Mouse (Mus musculus): ENCODE measurements around the gene Dpm2. TPM values are rescaled to one million over a fixed set of nuclear protein-coding genes. Genes with fewer than 3 reads are reported as not detected.
A peak's percentile ranks its signal among the peaks of the same experiment; 100 is the strongest.

The Dpm2 gene
- polyA plus RNA-seq, 1 experiment from 2014 or later = 105 TPM

DNA sequence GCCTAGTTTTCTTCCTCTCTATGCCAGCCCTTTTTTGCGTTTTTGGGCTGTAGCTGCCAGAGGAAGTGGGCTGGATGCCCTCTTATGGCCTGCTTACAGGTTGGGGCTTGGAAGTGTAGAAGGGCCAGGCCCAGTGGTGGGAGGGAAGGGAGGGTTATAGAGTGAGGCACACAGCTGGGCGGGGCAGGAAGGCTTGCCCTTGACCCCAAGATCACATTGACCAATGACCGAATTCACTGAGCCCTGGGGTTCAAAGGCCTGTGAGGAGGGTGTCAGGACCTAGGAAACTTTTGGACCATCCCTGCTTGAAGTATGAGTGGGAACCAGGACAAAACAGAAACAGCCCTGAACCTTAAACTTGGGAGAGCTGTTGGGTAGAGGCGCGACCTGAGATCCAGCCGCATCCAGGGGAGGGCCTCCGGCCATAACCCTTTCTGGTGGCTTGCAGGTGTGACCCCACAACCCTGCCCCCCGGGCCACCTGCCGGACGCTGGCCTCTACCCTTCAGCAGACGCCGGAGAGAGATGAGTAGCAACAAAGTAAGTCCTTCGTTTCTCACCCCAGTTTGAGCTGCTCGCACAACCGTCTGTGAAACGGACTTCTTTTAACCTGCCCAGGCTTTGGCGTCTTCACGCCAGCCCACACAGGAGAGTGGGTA lies 38.2 kb downstream of the Dpm2 start:
- Histone ChIP-seq H3K27me3 (ENCODE audit: control insufficient read depth, insufficient read depth, low read length) (no peaks in the 10 kb centered on the region), H3K9ac (ENCODE audit: low read depth, low read length) (peak overlapping the region; percentile 51), H3K4me3 (ENCODE audit: low read length) (peak overlapping the region; percentile 61), H3K36me3 (ENCODE audit: control insufficient read depth, insufficient read depth, low read length) (peaks cover 3% of the 10 kb centered on the region; the same call in 1 of the 2 replicates), H3K9me3 (ENCODE audit: control insufficient read depth, low read length) (no peaks in the 10 kb centered on the region; the same call in 1 of the 2 replicates), H3K4me1 (ENCODE audit: control insufficient read depth, insufficient read depth, low read length) (peaks cover 24% of the 10 kb centered on the region), H3K27ac (ENCODE audit: low read depth, low read length) (peak overlapping the region; percentile 77; the same call in 1 of the 2 replicates), H3K4me2 (replicated peaks; ENCODE audit: low read depth, low read length) (peak overlapping the region; percentile 77)
- ATAC-seq (ENCODE audit: low FRiP score, low TSS enrichment) = peak; percentile 2; the same call in 1 of the 2 replicates
- WGBS = 39% methylated on average over 18 of the region's 18 CpGs

DNA sequence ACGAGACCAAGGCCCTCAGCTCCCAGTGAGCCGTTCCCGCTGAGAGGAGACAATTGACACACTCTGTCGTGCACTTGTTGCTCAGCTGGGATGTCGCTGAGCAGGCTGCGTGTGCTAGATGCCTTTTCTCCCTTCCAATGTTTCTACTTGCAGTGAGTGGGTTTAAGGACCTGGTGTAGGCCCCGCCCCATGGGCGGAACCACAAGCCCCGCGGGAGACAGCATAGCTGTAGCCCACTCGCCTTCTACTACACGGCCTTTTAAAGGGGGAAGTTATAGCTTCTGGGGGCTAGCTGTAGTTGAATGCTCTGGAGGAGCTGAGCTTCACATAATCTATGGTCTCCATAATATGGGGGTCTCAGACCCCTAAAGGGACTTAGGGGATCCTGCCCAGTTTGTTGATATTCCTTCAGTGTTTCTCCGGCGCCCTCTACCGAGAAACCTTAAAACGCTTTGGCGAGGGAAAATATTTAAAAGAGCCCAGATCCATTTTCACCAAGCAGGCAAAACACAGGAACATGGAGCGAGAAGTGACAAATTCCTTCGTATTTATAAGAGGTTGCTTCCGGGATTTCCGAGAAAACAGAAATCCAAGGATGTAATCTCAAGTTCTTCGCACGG lies 40.1 kb downstream of the Dpm2 start:
- Histone ChIP-seq H3K27me3 (ENCODE audit: control insufficient read depth, insufficient read depth, low read length) (no peaks in the 10 kb centered on the region), H3K9ac (ENCODE audit: low read depth, low read length) (peak overlapping the region; percentile 48; the same call in 1 of the 2 replicates), H3K4me3 (ENCODE audit: low read length) (peak overlapping the region; percentile 41), H3K27ac (ENCODE audit: low read depth, low read length) (no peak overlapping the region), H3K36me3 (ENCODE audit: control insufficient read depth, insufficient read depth, low read length) (peaks cover 13% of the 10 kb centered on the region; the same call in 1 of the 2 replicates), H3K4me1 (ENCODE audit: control insufficient read depth, insufficient read depth, low read length) (peaks cover 24% of the 10 kb centered on the region), H3K9me3 (ENCODE audit: control insufficient read depth, low read length) (no peaks in the 10 kb centered on the region; the same call in 1 of the 2 replicates), H3K4me2 (replicated peaks; ENCODE audit: low read depth, low read length) (peak overlapping the region; percentile 52)
- no peak for ATAC-seq (ENCODE audit: low FRiP score, low TSS enrichment)
- WGBS = 20% methylated on average over 23 of the region's 23 CpGs

DNA sequence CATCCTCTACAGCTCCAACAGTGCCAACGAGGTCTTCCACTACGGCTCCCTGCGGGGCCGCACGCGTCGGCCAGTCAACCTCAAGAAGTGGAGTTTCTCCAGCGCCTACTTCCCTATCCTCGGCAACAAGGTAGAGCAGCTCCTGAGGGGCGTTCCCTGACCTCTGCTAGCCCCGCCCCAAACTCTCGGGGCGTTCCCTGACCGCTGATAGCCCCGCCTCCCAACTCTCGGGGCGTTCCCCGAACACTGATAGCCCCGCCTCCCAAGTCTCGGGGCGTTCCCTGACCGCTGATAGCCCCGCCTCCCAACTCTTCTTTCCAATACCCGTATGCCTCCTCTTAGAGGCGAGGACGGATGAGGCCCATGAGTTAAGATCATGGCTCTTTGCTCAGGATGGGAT lies 41.6 kb downstream of the Dpm2 start:
- H3K4me2 ChIP-seq (replicated peaks; ENCODE audit: low read depth, low read length) = no peak overlapping the region
- peaks cover 24% of the 10 kb centered on the region for H3K4me1 ChIP-seq (ENCODE audit: control insufficient read depth, insufficient read depth, low read length)
- no peak overlapping the region for H3K27ac ChIP-seq (ENCODE audit: low read depth, low read length)
- H3K9me3 ChIP-seq (ENCODE audit: control insufficient read depth, low read length) = no peaks in the 10 kb centered on the region; the same call in 1 of the 2 replicates
- no peak for ATAC-seq (ENCODE audit: low FRiP score, low TSS enrichment)
- no peak overlapping the region for H3K4me3 ChIP-seq (ENCODE audit: low read length)
- H3K27me3 ChIP-seq (ENCODE audit: control insufficient read depth, insufficient read depth, low read length) = no peaks in the 10 kb centered on the region
- H3K36me3 ChIP-seq (ENCODE audit: control insufficient read depth, insufficient read depth, low read length) = peaks cover 20% of the 10 kb centered on the region; the same call in 1 of the 2 replicates
- no peak overlapping the region for H3K9ac ChIP-seq (ENCODE audit: low read depth, low read length)
- 69% methylated on average over 26 of the region's 26 CpGs for WGBS

DNA sequence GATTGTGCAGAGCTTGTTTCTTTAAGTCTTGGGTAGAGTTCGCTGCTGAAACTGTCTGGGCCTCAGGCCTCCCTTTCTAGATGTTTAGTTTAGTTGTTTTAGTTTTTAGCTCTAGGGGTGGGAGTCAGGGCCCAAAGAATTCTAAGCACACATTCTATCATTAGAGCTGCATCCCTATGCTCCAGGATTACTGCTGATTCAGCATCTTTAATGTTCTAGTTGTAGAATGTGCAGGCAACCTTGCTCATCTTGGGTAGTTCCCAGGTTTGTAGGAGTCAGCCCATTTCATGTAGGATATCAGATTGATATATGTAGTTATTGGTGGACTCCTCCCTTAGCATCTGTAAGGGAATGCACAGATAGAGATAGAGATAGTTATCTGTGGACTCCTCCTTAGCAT lies 46.5 kb downstream of the Dpm2 start:
- Histone ChIP-seq H3K9me3 (ENCODE audit: control insufficient read depth, low read length) (peaks cover 3% of the 10 kb centered on the region; the same call in 1 of the 2 replicates), H3K36me3 (ENCODE audit: control insufficient read depth, insufficient read depth, low read length) (peaks cover 23% of the 10 kb centered on the region; the same call in 1 of the 2 replicates), H3K4me3 (ENCODE audit: low read length) (no peak overlapping the region), H3K4me2 (replicated peaks; ENCODE audit: low read depth, low read length) (no peak overlapping the region), H3K9ac (ENCODE audit: low read depth, low read length) (no peak overlapping the region), H3K4me1 (ENCODE audit: control insufficient read depth, insufficient read depth, low read length) (peaks cover 30% of the 10 kb centered on the region), H3K27ac (ENCODE audit: low read depth, low read length) (no peak overlapping the region), H3K27me3 (ENCODE audit: control insufficient read depth, insufficient read depth, low read length) (no peaks in the 10 kb centered on the region)
- no peak for ATAC-seq (ENCODE audit: low FRiP score, low TSS enrichment)
- 89% methylated on average over 1 of the region's 1 CpGs for whole genome bisulfite sequencing

DNA sequence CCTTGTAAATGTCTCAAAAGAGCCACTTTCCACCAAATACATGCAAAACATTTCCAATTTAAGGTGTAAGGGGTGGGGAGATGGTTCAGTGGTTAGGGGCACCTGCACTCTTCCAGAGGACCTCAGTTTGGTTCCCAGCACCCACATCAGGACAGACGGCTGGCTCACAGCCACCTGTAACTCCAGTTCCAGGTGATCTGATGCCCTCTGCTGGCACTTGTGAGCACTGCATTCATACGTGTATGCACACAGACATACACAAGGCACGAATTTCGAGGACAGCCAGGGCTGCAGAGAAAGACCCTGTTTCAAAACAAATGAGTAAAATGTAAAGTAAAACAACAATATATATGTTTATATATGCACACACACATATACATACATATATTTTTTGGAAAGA lies 46.9 kb downstream of the Dpm2 start:
- no peaks in the 10 kb centered on the region for H3K27me3 ChIP-seq (ENCODE audit: control insufficient read depth, insufficient read depth, low read length)

DNA sequence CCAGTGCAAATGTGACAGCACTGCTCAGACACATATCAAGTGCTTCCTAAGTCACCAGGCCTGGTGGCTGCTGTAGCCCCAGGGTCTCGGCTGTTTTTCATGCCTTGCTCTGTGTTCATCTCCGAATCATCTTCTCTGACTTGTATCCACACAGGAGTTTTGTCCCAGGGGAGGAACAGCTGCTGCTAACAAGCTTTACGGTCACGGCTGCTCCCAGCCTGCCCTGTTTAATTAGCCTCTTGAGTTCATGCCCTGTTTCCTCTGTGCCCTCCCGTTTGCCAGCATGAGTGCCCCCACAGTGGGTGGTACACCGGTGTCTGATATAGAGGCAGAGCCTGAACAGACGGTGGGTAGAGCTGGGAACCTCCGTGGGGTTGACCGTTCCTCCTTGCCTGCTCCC lies 47.4 kb downstream of the Dpm2 start:
- no peak for ATAC-seq (ENCODE audit: low FRiP score, low TSS enrichment)
- Histone ChIP-seq H3K27me3 (ENCODE audit: control insufficient read depth, insufficient read depth, low read length) (no peaks in the 10 kb centered on the region), H3K36me3 (ENCODE audit: control insufficient read depth, insufficient read depth, low read length) (peaks cover 20% of the 10 kb centered on the region; the same call in 1 of the 2 replicates), H3K4me3 (ENCODE audit: low read length) (no peak overlapping the region), H3K9ac (ENCODE audit: low read depth, low read length) (no peak overlapping the region), H3K9me3 (ENCODE audit: control insufficient read depth, low read length) (peaks cover 3% of the 10 kb centered on the region; the same call in 1 of the 2 replicates), H3K4me2 (replicated peaks; ENCODE audit: low read depth, low read length) (no peak overlapping the region), H3K4me1 (ENCODE audit: control insufficient read depth, insufficient read depth, low read length) (peaks cover 30% of the 10 kb centered on the region), H3K27ac (ENCODE audit: low read depth, low read length) (no peak overlapping the region)
- WGBS = 67% methylated on average over 9 of the region's 9 CpGs

More for the DNA sequence above, 46.9 kb downstream of the Dpm2 start:
- Histone ChIP-seq H3K4me3 (ENCODE audit: low read length) (no peak overlapping the region), H3K9ac (ENCODE audit: low read depth, low read length) (no peak overlapping the region), H3K9me3 (ENCODE audit: control insufficient read depth, low read length) (peaks cover 3% of the 10 kb centered on the region; the same call in 1 of the 2 replicates), H3K4me1 (ENCODE audit: control insufficient read depth, insufficient read depth, low read length) (peaks cover 30% of the 10 kb centered on the region), H3K36me3 (ENCODE audit: control insufficient read depth, insufficient read depth, low read length) (peaks cover 20% of the 10 kb centered on the region; the same call in 1 of the 2 replicates), H3K27ac (ENCODE audit: low read depth, low read length) (no peak overlapping the region), H3K4me2 (replicated peaks; ENCODE audit: low read depth, low read length) (no peak overlapping the region)
- ATAC-seq (ENCODE audit: low FRiP score, low TSS enrichment) = no peak
- WGBS = 95% methylated on average over 4 of the region's 4 CpGs

DNA sequence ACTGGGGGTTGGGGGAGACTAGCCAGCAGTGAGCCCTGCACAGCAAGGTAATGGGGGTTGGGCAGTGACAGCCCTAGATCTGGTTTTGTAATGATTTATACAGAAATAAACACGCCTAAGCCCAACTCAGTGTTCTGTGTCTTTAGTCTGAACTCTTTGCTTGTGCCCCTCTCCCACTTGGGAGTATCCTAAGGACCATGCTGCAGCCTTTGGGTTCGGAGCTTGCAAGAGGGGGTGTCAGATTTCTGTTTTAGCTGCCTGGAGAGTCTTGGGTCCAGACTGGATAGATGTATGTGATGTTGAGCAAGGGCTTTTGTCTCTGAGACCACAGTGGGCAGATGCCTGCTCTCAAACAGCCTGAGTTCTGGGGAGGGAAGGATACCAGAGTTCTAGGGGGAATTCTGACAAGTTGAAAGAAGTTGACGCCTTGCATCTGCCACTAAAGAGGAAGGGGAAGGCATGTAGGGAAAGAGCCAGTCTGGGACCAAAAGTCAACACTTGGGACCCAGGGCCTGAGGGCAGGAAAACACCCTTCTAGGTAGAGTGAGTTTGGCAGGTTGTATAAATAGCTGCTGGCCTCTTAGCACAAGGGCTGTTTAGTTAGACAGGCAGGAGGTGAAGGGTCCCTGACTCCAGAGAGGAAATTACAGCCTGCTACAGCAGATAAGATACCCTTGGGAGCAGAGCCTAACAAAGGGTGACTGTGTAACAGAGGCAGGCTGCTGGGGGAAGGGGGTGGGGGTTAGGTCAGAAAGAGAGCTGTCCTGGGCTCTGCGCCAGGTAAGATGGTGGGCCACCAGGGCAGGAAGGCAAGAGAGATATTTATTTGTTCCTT lies 50.2 kb downstream of the Dpm2 start:
- peak; percentile 67 for ATAC-seq (ENCODE audit: low FRiP score, low TSS enrichment)
- Histone ChIP-seq H3K4me3 (ENCODE audit: low read length) (no peak overlapping the region), H3K36me3 (ENCODE audit: control insufficient read depth, insufficient read depth, low read length) (peaks cover 10% of the 10 kb centered on the region; the same call in 1 of the 2 replicates), H3K27me3 (ENCODE audit: control insufficient read depth, insufficient read depth, low read length) (no peaks in the 10 kb centered on the region), H3K4me2 (replicated peaks; ENCODE audit: low read depth, low read length) (no peak overlapping the region; the same call in 1 of the 2 replicates), H3K4me1 (ENCODE audit: control insufficient read depth, insufficient read depth, low read length) (peaks cover 49% of the 10 kb centered on the region), H3K9me3 (ENCODE audit: control insufficient read depth, low read length) (peaks cover 3% of the 10 kb centered on the region; the same call in 1 of the 2 replicates), H3K27ac (ENCODE audit: low read depth, low read length) (peak overlapping the region; percentile 94), H3K9ac (ENCODE audit: low read depth, low read length) (no peak overlapping the region; the same call in 1 of the 2 replicates)
- 6% methylated on average over 4 of the region's 4 CpGs for WGBS

DNA sequence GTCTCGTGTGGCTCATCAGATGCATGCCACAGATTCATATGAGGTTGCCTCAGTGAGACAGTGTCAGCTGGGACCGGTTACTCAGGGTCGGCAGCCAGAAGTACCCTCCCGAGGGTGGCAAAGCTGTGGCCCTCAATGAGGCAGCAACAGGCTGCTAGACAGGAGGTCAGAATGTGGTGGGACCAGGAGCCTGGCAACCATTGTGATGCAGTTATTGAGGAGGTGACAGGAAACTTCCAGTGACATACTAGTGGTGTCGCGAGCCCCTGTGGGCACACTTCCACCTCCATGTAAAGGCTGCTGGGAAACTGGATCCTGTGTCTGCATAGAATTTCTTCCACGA lies 50.8 kb downstream of the Dpm2 start, which contains the start of gene Ak1:
Gene Ak1 (plus strand): TSS at position 242 of the 343 bp plus-strand sequence.
- 7% methylated on average over 7 of the region's 7 CpGs for WGBS
- H3K9ac ChIP-seq (ENCODE audit: low read depth, low read length) = no peak within 1 kb of the TSS; the same call in 1 of the 2 replicates
- H3K27me3 ChIP-seq (ENCODE audit: control insufficient read depth, insufficient read depth, low read length) = no peaks in the 10 kb centered on the region
- H3K4me2 ChIP-seq (replicated peaks; ENCODE audit: low read depth, low read length) = no peak within 1 kb of the TSS; the same call in 1 of the 2 replicates
- H3K9me3 ChIP-seq (ENCODE audit: control insufficient read depth, low read length) = peaks cover 3% of the 10 kb centered on the region; the same call in 1 of the 2 replicates
- peaks cover 6% of the 10 kb centered on the region; the same call in 1 of the 2 replicates for H3K36me3 ChIP-seq (ENCODE audit: control insufficient read depth, insufficient read depth, low read length)
- H3K4me1 ChIP-seq (ENCODE audit: control insufficient read depth, insufficient read depth, low read length) = peaks cover 55% of the 10 kb centered on the region
- ATAC-seq (ENCODE audit: low FRiP score, low TSS enrichment) = no peak
- no peak within 1 kb of the TSS for H3K4me3 ChIP-seq (ENCODE audit: low read length)
- H3K27ac ChIP-seq (ENCODE audit: low read depth, low read length) = peak within 1 kb of the TSS; percentile 94

Measured in kidney, embryonic 14.5 days (tissue).